Mouse (Mus musculus) C2C12 (cell line): Measurements from ENCODE around the gene Kat14. TPM values are rescaled to one million over a fixed set of nuclear protein-coding genes. Genes with fewer than 3 reads are reported as not detected.

Experiments
- H3K27me3 ChIP-seq: one replicate; pipeline ENCODE4 v1.6.1; 2011; ENCODE audit not compliant: control insufficient read depth, insufficient read depth, insufficient read length
- H3K36me3 ChIP-seq: one replicate; pipeline ENCODE4 v1.6.1; 2011; ENCODE audit not compliant: control insufficient read depth, insufficient read depth
- H3K4me3 ChIP-seq: one replicate; pipeline ENCODE4 v1.5.1; 2011; ENCODE audit warnings: mild to moderate bottlenecking, control low read depth; ENCODE audit not compliant: poor library complexity, insufficient read depth, severe bottlenecking
- H3K79me2 ChIP-seq: one replicate; pipeline ENCODE4 v1.6.1; 2011; ENCODE audit not compliant: control insufficient read depth, insufficient read depth
- H3K79me3 ChIP-seq: one replicate; pipeline ENCODE4 v1.6.1; 2011; ENCODE audit warnings: low read depth, control low read depth
- H3ac ChIP-seq: one replicate; pipeline ENCODE3; 2011; ENCODE audit warnings: low read depth; ENCODE audit not compliant: control insufficient read depth, insufficient read length
- CEBPB ChIP-seq: IDR thresholded peaks from one replicate; pipeline ENCODE4 v1.6.1; 2011; ENCODE audit warnings: low read depth, mild to moderate bottlenecking, control low read depth, moderate library complexity
- CTCF ChIP-seq: IDR thresholded peaks from one replicate; pipeline ENCODE4 v1.5.1; 2011; ENCODE audit not compliant: control insufficient read depth, insufficient read depth, insufficient read length
- FOSL1 ChIP-seq: IDR thresholded peaks from one replicate; pipeline ENCODE4 v1.8.0; 2011; ENCODE audit warnings: mild to moderate bottlenecking, low read length; ENCODE audit not compliant: poor library complexity, insufficient read depth, severe bottlenecking
- MAX ChIP-seq: IDR thresholded peaks from one replicate; pipeline ENCODE4 v1.6.1; 2011; ENCODE audit warnings: mild to moderate bottlenecking, control low read depth
- MYOD1 ChIP-seq: IDR thresholded peaks from one replicate; pipeline ENCODE4 v1.6.1; 2011; ENCODE audit warnings: low read depth; ENCODE audit not compliant: control insufficient read depth, insufficient read length
- MYOG ChIP-seq: IDR thresholded peaks from one replicate; pipeline ENCODE4 v1.6.1; 2011; ENCODE audit not compliant: control insufficient read depth, insufficient read length; ENCODE audit errors: extremely low read depth
- USF1 ChIP-seq: IDR thresholded peaks from one replicate; pipeline ENCODE4 v1.6.1; 2011; ENCODE audit warnings: low read depth, mild to moderate bottlenecking, control low read depth, moderate library complexity
- polyA plus RNA-seq: library from polyadenylated mRNA; unstranded; fragments of >200 nt; fragmentation: generic; extraction: Trizol; gene quantifications from one replicate; pipeline ENCODE4 v1.2.1, GENCODE M21; 2012; ENCODE audit warnings: missing spikeins

The Kat14 gene
- polyA plus RNA-seq, 1 experiment = 32.6 TPM

DNA sequence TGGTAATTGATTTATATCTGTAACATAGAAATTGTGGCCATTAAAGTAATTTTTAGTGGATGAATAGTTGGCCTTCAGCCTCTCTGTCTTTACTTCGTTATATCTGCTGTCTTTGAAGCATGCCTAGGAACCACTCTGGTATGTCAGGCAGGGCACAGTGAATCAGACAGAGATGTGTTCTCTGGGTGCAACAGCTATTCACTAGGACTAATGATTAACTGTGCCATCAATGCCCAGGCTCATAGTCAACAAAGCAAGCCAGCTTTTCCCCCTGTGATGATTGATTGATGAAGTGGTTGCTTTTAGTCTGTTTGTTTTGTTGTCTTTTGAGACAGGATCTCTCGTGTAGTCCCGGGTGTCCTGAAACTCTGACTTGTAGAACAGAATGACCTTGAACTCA, 19.6 kb downstream of the Kat14 start:
- TF ChIP-seq FOSL1 (no peak), MYOG (no peak), MYOD1 (no peak), USF1 (no peak), MAX (no peak), CEBPB (no peak), CTCF (no peak)
- Histone ChIP-seq H3K36me3 (peaks cover 73% of the 10 kb centered on the region), H3K4me3 (no peak overlapping the region), H3K79me2 (no peaks in the 10 kb centered on the region), H3K27me3 (no peaks in the 10 kb centered on the region), H3ac (no peak overlapping the region), H3K79me3 (no peaks in the 10 kb centered on the region)

GRCm38 (mm10) chr2:144399531-144399930, 30.7 kb downstream of the Kat14 start:
- Histone ChIP-seq H3K79me3 (peaks cover 30% of the 10 kb centered on the region), H3K79me2 (peaks cover 47% of the 10 kb centered on the region), H3K36me3 (peaks cover 87% of the 10 kb centered on the region), H3K4me3 (no peak overlapping the region), H3K27me3 (no peaks in the 10 kb centered on the region), H3ac (no peak overlapping the region)
- TF ChIP-seq USF1 = no peak
- TF ChIP-seq MAX = no peak
- TF ChIP-seq MYOD1 = no peak
- TF ChIP-seq MYOG = no peak
- TF ChIP-seq CTCF = no peak
- TF ChIP-seq FOSL1 = no peak
- no peak for TF ChIP-seq CEBPB

- H3K79me2 ChIP-seq = peaks cover 42% of the 10 kb centered on the region
- peaks cover 88% of the 10 kb centered on the region for H3K36me3 ChIP-seq
These were observed 31.9 kb downstream of the Kat14 start for GRCm38 (mm10) chr2:144400659-144401058.

GRCm38 (mm10) chr2:144409037-144409436, 40.3 kb downstream of the Kat14 start:
- H3K36me3 ChIP-seq = peaks cover 53% of the 10 kb centered on the region

More at GRCm38 (mm10) chr2:144400659-144401058, 31.9 kb downstream of the Kat14 start:
- Histone ChIP-seq H3K79me3 (peaks cover 28% of the 10 kb centered on the region), H3K27me3 (no peaks in the 10 kb centered on the region), H3K4me3 (no peak overlapping the region), H3ac (no peak overlapping the region)
- TF ChIP-seq FOSL1 = no peak
- TF ChIP-seq MAX = no peak

DNA sequence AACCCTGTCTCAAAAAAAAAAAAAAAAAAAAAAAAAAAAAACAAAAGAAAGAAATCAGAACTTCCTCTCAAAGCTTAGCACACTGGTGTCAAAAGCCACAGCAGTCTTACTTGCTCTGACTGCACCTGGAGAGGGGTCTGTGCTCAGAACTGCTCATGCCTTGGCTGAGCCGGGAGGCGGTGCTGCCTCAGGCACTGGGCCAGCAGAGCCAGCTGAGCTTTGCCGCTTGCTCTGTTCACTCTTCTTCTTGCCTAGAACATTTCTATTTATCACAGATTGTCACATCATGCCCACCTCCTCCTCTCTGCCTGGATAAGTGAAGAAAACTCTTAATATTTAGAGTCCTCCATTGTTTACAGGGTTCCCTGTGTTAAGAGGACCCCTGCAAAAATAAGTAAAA, 41.8 kb downstream of the Kat14 start:
- no peaks in the 10 kb centered on the region for H3K27me3 ChIP-seq
- no peaks in the 10 kb centered on the region for H3K79me2 ChIP-seq
- no peaks in the 10 kb centered on the region for H3K79me3 ChIP-seq
- H3ac ChIP-seq = no peak overlapping the region
- no peak for TF ChIP-seq MAX
- no peak for TF ChIP-seq MYOD1
- no peak for TF ChIP-seq USF1
- no peak for TF ChIP-seq CTCF
- TF ChIP-seq CEBPB = no peak
- H3K4me3 ChIP-seq = no peak overlapping the region
- H3K36me3 ChIP-seq = peaks cover 39% of the 10 kb centered on the region

More at GRCm38 (mm10) chr2:144409037-144409436, 40.3 kb downstream of the Kat14 start:
- H3K27me3 ChIP-seq = no peaks in the 10 kb centered on the region
- no peak overlapping the region for H3ac ChIP-seq
- TF ChIP-seq USF1 (no peak), CTCF (no peak), MYOG (no peak), FOSL1 (no peak), MAX (no peak), CEBPB (no peak), MYOD1 (no peak)
- H3K79me3 ChIP-seq = no peaks in the 10 kb centered on the region
- H3K79me2 ChIP-seq = no peaks in the 10 kb centered on the region
- H3K4me3 ChIP-seq = no peak overlapping the region

- Histone ChIP-seq H3K4me3 (no peak overlapping the region), H3K36me3 (peaks cover 3% of the 10 kb centered on the region), H3ac (no peak overlapping the region), H3K79me3 (no peaks in the 10 kb centered on the region), H3K27me3 (no peaks in the 10 kb centered on the region), H3K79me2 (no peaks in the 10 kb centered on the region)
- no peak for TF ChIP-seq CTCF
- TF ChIP-seq USF1 = no peak
- TF ChIP-seq FOSL1 = no peak
- no peak for TF ChIP-seq CEBPB
- TF ChIP-seq MYOD1 = no peak
- TF ChIP-seq MAX = no peak
- TF ChIP-seq MYOG = no peak
These were observed 45.9 kb downstream of the Kat14 start for GRCm38 (mm10) chr2:144414646-144415045.
